Mouse (Mus musculus) limb, embryonic 15.5 days (tissue): ENCODE measurements at regions not wholly inside any gene's neighbourhood (a gene's known extent, or its start where the extent isn't known, plus 50 kb on each side); places are given as distances from the start of the nearest gene placed in this dataset.

Experiments used
- ATAC-seq: fragments of 200-750 bp; cut with Nextera tagmentation; 2 replicates; pipeline ENCODE4 v1.8.0; 2017; ENCODE audit warnings: low read depth, moderate TSS enrichment; ENCODE audit not compliant: insufficient number of reproducible peaks, low FRiP score, low TSS enrichment
- H3K27ac ChIP-seq: fragments of 300-500 bp; sonication (generic); 2 replicates; pipeline ENCODE4 v1.5.1; 2015; ENCODE audit warnings: moderate library complexity, mild to moderate bottlenecking, inconsistent platforms
- H3K27me3 ChIP-seq: fragments of 300-500 bp; sonication (generic); 2 replicates; pipeline ENCODE4 v1.6.1; 2015; ENCODE audit warnings: inconsistent platforms
- H3K36me3 ChIP-seq: fragments of 300-500 bp; sonication (generic); 2 replicates; pipeline ENCODE4 v1.6.1; 2015; ENCODE audit warnings: inconsistent platforms
- H3K4me1 ChIP-seq: fragments of 300-500 bp; sonication (generic); 2 replicates; pipeline ENCODE4 v1.6.1; 2015; ENCODE audit warnings: inconsistent platforms
- H3K4me2 ChIP-seq: fragments of 300-500 bp; sonication (generic); 2 replicates; pipeline ENCODE4 v1.6.1; 2015; ENCODE audit warnings: mild to moderate bottlenecking, inconsistent platforms
- H3K4me3 ChIP-seq: fragments of 300-500 bp; sonication (generic); 2 replicates; pipeline ENCODE4 v1.5.1; 2015; ENCODE audit warnings: mild to moderate bottlenecking, inconsistent platforms
- H3K9ac ChIP-seq: fragments of 300-500 bp; sonication (generic); 2 replicates; pipeline ENCODE4 v1.6.1; 2015; ENCODE audit warnings: inconsistent platforms
- H3K9me3 ChIP-seq: fragments of 300-500 bp; sonication (generic); 2 replicates; pipeline ENCODE4 v1.6.1; 2016; ENCODE audit warnings: inconsistent platforms
- WGBS: fragments of 180-500 bp; shearing (Covaris S2); methylation state at CpG from one replicate; pipeline ENCODE4 v1.1.7; 2015; 5-methylcytosine and 5-hydroxymethylcytosine counted together

DNA sequence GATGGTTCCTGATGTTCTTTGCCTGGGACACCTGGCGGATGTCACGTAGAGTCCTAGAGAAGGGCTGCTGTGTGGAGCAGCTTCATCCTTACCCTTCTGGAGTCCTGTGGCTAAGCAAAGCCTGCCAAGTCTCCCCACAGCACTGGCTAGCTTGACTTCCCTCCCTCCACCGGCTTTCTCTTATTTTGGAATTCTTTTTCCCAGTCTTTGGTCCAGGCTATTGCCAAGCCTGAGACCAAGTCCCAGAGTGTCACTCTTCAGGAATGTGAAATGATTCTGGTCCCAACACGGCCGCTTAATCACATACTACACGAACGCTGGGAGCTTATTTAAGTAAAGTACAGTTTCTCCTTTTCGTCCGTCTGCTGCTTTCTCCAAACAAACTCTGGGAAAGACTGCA lies 146.4 kb downstream of the Fndc1 start:
- H3K27ac ChIP-seq, result no peak overlapping the region
- H3K4me3 ChIP-seq, result no peak overlapping the region
- H3K4me1 ChIP-seq, result no peaks in the 10 kb centered on the region
- no peaks in the 10 kb centered on the region for H3K27me3 ChIP-seq
- no peaks in the 10 kb centered on the region for H3K9me3 ChIP-seq
- no peak overlapping the region for H3K4me2 ChIP-seq
- 75% methylated on average over 9 of the region's 9 CpGs for WGBS
- ATAC-seq, result no peak
- H3K9ac ChIP-seq, result no peak overlapping the region
- no peaks in the 10 kb centered on the region for H3K36me3 ChIP-seq

DNA sequence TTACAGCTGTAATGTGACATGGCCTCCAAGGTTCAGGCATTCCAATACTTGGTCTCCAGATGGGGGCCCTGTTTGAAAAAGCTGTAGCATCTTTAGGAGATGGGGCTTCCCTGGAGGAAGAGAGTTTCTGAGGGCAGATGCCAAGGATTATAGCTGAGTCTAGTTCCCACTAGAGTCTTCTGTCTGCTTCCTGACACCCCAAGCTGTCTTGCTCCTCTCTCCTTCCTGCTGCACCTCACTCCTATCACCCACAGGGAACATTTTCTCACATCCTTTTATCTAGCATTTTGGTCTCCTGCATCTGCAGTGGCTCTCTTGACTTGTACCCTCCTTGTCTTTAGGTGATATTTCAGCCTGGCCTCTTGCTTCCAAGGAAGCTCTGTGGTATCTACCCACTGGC lies 147.3 kb downstream of the Fndc1 start:
- Histone ChIP-seq H3K4me2 (no peak overlapping the region), H3K4me1 (no peaks in the 10 kb centered on the region), H3K27ac (no peak overlapping the region), H3K36me3 (no peaks in the 10 kb centered on the region), H3K4me3 (no peak overlapping the region), H3K9me3 (no peaks in the 10 kb centered on the region), H3K27me3 (no peaks in the 10 kb centered on the region), H3K9ac (no peak overlapping the region)
- ATAC-seq, result no peak

DNA sequence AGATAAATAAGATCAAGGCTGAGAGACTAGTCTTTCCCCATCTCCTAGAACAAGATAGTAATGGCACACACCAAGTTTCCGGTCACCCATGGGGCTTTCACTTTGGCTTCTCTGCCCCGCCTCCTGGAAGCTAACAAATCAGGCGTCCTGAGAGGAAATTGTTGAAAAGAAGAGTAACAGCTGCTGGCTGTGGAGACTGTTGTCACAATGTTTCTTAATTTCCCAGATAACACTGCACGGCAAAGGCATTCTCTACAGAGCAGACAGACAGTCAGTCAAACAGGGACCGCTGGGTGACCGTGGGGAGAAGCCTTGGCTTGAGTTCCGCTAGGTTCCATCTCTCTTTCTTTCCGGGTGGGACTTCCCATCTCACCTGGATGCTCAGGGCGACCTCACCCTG lies 148.2 kb downstream of the Fndc1 start:
- no peaks in the 10 kb centered on the region for H3K27me3 ChIP-seq
- no peaks in the 10 kb centered on the region for H3K36me3 ChIP-seq
- WGBS, result 81% methylated on average over 9 of the region's 9 CpGs
- ATAC-seq, result no peak
- H3K9ac ChIP-seq, result no peak overlapping the region
- H3K4me1 ChIP-seq, result no peaks in the 10 kb centered on the region
- no peak overlapping the region for H3K27ac ChIP-seq
- H3K4me3 ChIP-seq, result no peak overlapping the region
- no peak overlapping the region for H3K4me2 ChIP-seq
- H3K9me3 ChIP-seq, result no peaks in the 10 kb centered on the region

- WGBS, result 88% methylated on average over 7 of the region's 7 CpGs
- no peak overlapping the region for H3K4me2 ChIP-seq
- no peak overlapping the region for H3K4me3 ChIP-seq
These were observed 149.3 kb downstream of the Fndc1 start for GRCm38 (mm10) chr17:7677796-7678195.

DNA sequence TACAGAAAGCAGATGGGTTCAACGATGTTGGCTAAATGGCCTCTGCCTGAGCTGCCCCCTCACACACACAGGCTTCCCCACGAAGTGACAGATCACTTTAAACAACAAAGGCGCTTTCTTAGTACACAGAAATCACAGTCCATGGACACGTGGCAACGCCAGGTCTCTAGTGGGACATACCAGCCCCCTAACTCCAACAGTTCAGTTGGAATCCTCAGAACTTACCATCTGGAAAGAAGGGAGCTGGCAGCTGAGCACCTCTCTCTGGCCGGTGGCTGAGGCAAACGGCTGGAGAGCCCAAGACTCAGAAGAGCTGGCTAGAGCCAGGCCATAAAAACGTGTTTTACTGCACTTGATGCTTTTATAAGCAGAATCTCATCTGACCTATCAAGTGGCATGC lies 149.8 kb downstream of the Fndc1 start:
- no peaks in the 10 kb centered on the region for H3K36me3 ChIP-seq
- H3K4me3 ChIP-seq, result no peak overlapping the region
- H3K9ac ChIP-seq, result no peak overlapping the region
- H3K27me3 ChIP-seq, result no peaks in the 10 kb centered on the region
- no peaks in the 10 kb centered on the region for H3K4me1 ChIP-seq
- 57% methylated on average over 8 of the region's 8 CpGs for WGBS
- no peak overlapping the region for H3K4me2 ChIP-seq
- H3K27ac ChIP-seq, result no peak overlapping the region
- ATAC-seq, result no peak
- no peaks in the 10 kb centered on the region for H3K9me3 ChIP-seq

More at GRCm38 (mm10) chr17:7677796-7678195, 149.3 kb downstream of the Fndc1 start:
- Histone ChIP-seq H3K27me3 (no peaks in the 10 kb centered on the region), H3K9ac (no peak overlapping the region), H3K9me3 (no peaks in the 10 kb centered on the region), H3K4me1 (no peaks in the 10 kb centered on the region), H3K27ac (no peak overlapping the region), H3K36me3 (no peaks in the 10 kb centered on the region)
- ATAC-seq, result no peak

DNA sequence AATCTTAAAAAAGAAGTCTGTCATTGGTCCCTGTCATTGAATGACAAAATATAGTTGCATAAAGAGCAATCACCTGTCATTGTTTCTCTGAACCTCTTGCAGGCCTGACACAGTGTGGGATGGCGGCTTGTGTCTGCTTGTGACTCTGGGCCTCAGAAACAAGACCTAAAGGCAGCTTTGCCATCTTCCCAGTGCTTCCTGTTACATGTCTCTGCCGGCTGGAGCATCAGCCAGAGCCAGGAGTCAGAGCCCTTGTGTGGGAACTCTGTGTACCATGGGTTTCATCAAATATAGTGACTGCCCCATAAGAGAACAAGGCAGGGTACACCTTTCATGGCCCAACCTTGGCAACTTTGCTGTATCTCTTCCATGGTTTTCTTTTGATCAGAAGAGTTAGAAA lies 150.3 kb downstream of the Fndc1 start:
- Histone ChIP-seq H3K27ac (no peak overlapping the region), H3K4me3 (no peak overlapping the region), H3K9ac (no peak overlapping the region), H3K4me2 (no peak overlapping the region), H3K36me3 (no peaks in the 10 kb centered on the region), H3K9me3 (no peaks in the 10 kb centered on the region), H3K4me1 (no peaks in the 10 kb centered on the region), H3K27me3 (no peaks in the 10 kb centered on the region)
- WGBS, result 92% methylated on average over 2 of the region's 2 CpGs
- no peak for ATAC-seq

DNA sequence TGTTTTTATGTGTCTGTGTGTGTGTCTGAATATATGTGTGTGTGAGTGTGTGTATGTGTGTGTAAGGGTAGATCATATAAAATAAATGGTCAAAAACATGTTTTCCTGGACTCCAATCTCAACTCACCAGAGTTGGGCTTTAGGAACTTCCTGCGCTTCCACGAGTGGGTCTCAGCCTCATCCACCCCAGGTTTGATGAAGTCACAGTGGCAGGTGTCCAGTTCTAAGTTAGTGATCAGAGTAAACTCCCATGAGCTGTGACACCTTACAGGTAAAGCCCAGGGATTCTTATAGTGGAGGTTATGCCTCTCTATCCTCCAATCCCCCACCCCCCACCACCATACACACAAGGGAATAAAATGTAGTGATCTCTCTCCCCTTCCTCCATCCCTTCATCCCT lies 152.6 kb downstream of the Fndc1 start:
- H3K36me3 ChIP-seq, result no peaks in the 10 kb centered on the region
- WGBS, result 85% methylated on average over 2 of the region's 2 CpGs
- no peaks in the 10 kb centered on the region for H3K4me1 ChIP-seq
- ATAC-seq, result no peak
- no peaks in the 10 kb centered on the region for H3K9me3 ChIP-seq
- no peak overlapping the region for H3K4me2 ChIP-seq
- H3K27ac ChIP-seq, result no peak overlapping the region
- no peak overlapping the region for H3K4me3 ChIP-seq
- no peak overlapping the region for H3K9ac ChIP-seq
- H3K27me3 ChIP-seq, result no peaks in the 10 kb centered on the region

GRCm38 (mm10) chr17:7667826-7668225 lies 159.3 kb downstream of the Fndc1 start:
- Histone ChIP-seq H3K27me3 (no peaks in the 10 kb centered on the region), H3K4me2 (no peak overlapping the region), H3K4me3 (no peak overlapping the region), H3K36me3 (no peaks in the 10 kb centered on the region), H3K9me3 (no peaks in the 10 kb centered on the region), H3K4me1 (peaks cover 9% of the 10 kb centered on the region; the same call in 1 of the 2 replicates), H3K27ac (no peak overlapping the region), H3K9ac (no peak overlapping the region)
- WGBS, result 28% methylated on average over 3 of the region's 3 CpGs
- no peak for ATAC-seq

DNA sequence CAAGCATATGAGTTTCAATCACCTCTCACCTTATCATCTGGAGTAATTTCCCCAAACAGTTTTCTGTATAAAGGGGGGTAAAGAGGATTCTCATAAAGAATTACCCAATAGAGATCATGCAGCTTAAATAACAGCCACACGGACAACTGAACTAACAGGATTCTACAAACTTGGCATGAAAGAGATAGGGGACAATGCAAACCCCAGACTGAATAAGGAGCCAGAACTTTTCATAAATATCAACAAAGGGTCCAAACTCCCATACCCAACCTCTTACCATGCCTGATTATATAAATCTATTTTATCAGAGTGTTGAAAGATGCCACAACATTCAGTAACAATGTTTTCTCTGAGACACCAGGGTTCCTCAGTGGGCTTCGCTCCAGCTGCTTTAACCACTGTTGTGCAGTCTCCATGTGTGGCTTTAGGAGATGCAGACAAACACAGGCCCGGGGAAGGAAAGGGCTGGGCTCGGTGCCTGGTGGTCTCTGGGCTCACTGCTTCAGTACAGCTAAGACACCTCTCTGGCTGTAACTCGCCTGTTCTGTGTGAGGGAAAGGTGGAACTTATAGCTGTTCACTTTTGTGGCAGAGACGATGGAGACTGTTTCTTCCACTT lies 160.2 kb downstream of the Fndc1 start:
- no peaks in the 10 kb centered on the region for H3K9me3 ChIP-seq
- no peak overlapping the region for H3K4me3 ChIP-seq
- H3K27me3 ChIP-seq, result no peaks in the 10 kb centered on the region
- no peak overlapping the region for H3K27ac ChIP-seq
- H3K36me3 ChIP-seq, result no peaks in the 10 kb centered on the region
- no peak overlapping the region for H3K4me2 ChIP-seq
- peaks cover 9% of the 10 kb centered on the region; the same call in 1 of the 2 replicates for H3K4me1 ChIP-seq
- ATAC-seq, result no peak
- no peak overlapping the region for H3K9ac ChIP-seq
- WGBS, result 59% methylated on average over 6 of the region's 6 CpGs

DNA sequence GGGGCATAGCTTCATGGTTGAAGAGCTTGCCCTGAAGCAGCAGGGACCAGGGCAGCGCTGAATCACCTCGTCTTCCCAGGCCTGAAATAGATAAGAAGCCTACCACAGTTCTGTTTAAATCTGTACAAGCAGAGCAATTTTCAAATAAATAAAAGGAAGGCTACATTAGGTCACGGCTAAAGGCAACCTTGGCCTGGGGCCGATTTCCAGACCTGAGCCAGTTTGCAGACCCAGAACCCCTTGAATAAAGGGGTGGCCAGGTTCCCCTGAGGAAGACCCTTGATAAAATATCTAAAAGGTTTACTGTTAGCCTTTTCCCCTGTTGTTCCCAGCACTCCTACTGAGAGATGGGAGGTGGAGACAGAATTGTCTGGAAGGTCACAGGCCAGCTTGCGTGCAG lies 160.9 kb downstream of the Fndc1 start:
- no peak for ATAC-seq

DNA sequence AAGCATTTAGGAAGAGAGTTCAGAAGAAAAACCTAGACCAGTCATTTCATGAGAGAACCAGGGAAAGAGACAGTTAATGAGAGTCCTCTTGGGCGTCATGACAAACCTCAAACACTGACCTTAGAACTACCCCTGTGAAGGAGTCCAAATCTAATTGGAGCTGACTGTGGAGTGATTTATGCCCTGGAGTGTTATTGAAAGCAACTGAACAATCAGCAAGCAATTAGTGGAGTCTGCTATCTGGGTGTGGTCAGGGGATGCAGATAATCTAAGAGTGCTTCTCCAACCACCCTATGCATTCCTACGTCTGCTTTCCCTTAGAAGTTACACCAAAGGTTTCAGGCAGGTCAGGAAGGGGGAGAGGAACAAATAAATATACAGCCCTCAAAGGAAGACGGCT lies 161.4 kb downstream of the Fndc1 start:
- ATAC-seq, result no peak
- Histone ChIP-seq H3K4me3 (no peak overlapping the region), H3K36me3 (no peaks in the 10 kb centered on the region), H3K4me1 (peaks cover 9% of the 10 kb centered on the region; the same call in 1 of the 2 replicates), H3K27ac (no peak overlapping the region), H3K9me3 (no peaks in the 10 kb centered on the region), H3K4me2 (no peak overlapping the region), H3K9ac (no peak overlapping the region), H3K27me3 (no peaks in the 10 kb centered on the region)
- 37% methylated on average over 3 of the region's 3 CpGs for WGBS

More for the DNA sequence above, 160.9 kb downstream of the Fndc1 start:
- no peak overlapping the region for H3K9ac ChIP-seq
- H3K27ac ChIP-seq, result no peak overlapping the region
- H3K36me3 ChIP-seq, result no peaks in the 10 kb centered on the region
- H3K9me3 ChIP-seq, result no peaks in the 10 kb centered on the region
- no peaks in the 10 kb centered on the region for H3K27me3 ChIP-seq
- WGBS, result 83% methylated on average over 5 of the region's 5 CpGs
- H3K4me1 ChIP-seq, result peaks cover 9% of the 10 kb centered on the region; the same call in 1 of the 2 replicates
- H3K4me3 ChIP-seq, result no peak overlapping the region
- H3K4me2 ChIP-seq, result no peak overlapping the region

- Histone ChIP-seq H3K27ac (peak overlapping the region; percentile 82), H3K9me3 (no peaks in the 10 kb centered on the region), H3K27me3 (no peaks in the 10 kb centered on the region), H3K4me1 (peaks cover 9% of the 10 kb centered on the region; the same call in 1 of the 2 replicates), H3K4me2 (no peak overlapping the region), H3K4me3 (no peak overlapping the region), H3K36me3 (no peaks in the 10 kb centered on the region), H3K9ac (no peak overlapping the region)
- 57% methylated on average over 7 of the region's 7 CpGs for WGBS
- no peak for ATAC-seq
These were observed 162.9 kb downstream of the Fndc1 start for GRCm38 (mm10) chr17:7663896-7664880.
